Mouse (Mus musculus) layer of hippocampus, adult 2 months (tissue): ENCODE data around the gene Jag2. TPM values are rescaled to one million over a fixed set of nuclear protein-coding genes. Genes with fewer than 3 reads are reported as not detected.

Experiments used
- DNase-seq, 2 experiments: peaks; one replicate each; pipeline ENCODE4 v3.0.0; 2022; ENCODE audit warnings: low spot score in 2 of 2
- H3K27ac ChIP-seq: fragments of 200-600 bp; 2 replicates; pipeline ENCODE4 v1.8.1; 2022
- H3K4me3 ChIP-seq: fragments of 200-600 bp; 2 replicates; pipeline ENCODE4 v1.8.1; 2022; ENCODE audit warnings: mild to moderate bottlenecking
- CTCF ChIP-seq: fragments of 200-600 bp; conservative IDR thresholded peaks from 2 replicates; pipeline ENCODE4 v1.8.1; 2022; ENCODE audit warnings: antibody characterized with exemption, mild to moderate bottlenecking, moderate library complexity
- microRNA-seq, 2 experiments: library from miRNA; unstranded; fragments of <30 nt; microRNA quantifications; one replicate each; pipeline ENCODE4 v1.2.0; 2021
- total RNA-seq, 2 experiments: library from RNA; stranded (reverse); gene quantifications; 2 replicates each; pipeline ENCODE4 v1.2.3; 2021

The Jag2 gene
- total RNA-seq, 2 experiments from 2014 or later = 44.1 to 52.1 TPM

GRCm38 (mm10) chr12:112867106-112867674, 62.4 kb downstream of the Jag2 start:
- Histone ChIP-seq H3K4me3 (no peak overlapping the region), H3K27ac (no peak overlapping the region)
- no peak for TF ChIP-seq CTCF
- no peak for DNase-seq

- no peak overlapping the region for H3K4me3 ChIP-seq
- no peak for TF ChIP-seq CTCF
- peak in 1 of 2 experiments; percentile 2 for DNase-seq
- no peak overlapping the region for H3K27ac ChIP-seq
These were observed 63.0 kb downstream of the Jag2 start for GRCm38 (mm10) chr12:112866467-112867080.

GRCm38 (mm10) chr12:112864804-112865203, 64.8 kb downstream of the Jag2 start:
- no peak overlapping the region for H3K4me3 ChIP-seq
- no peak overlapping the region for H3K27ac ChIP-seq
- DNase-seq = no peak
- no peak for TF ChIP-seq CTCF

GRCm38 (mm10) chr12:112861911-112862321, 67.7 kb downstream of the Jag2 start:
- DNase-seq = no peak
- TF ChIP-seq CTCF = no peak
- no peak overlapping the region for H3K4me3 ChIP-seq

GRCm38 (mm10) chr12:112860765-112861164, 68.8 kb downstream of the Jag2 start:
- no peak overlapping the region for H3K27ac ChIP-seq
- TF ChIP-seq CTCF = no peak
- no peak for DNase-seq
- no peak overlapping the region for H3K4me3 ChIP-seq

More at GRCm38 (mm10) chr12:112861911-112862321, 67.7 kb downstream of the Jag2 start:
- H3K27ac ChIP-seq = no peak overlapping the region

- no peak overlapping the region for H3K27ac ChIP-seq
- no peak overlapping the region for H3K4me3 ChIP-seq
- DNase-seq = no peak
- no peak for TF ChIP-seq CTCF
These were observed 69.6 kb downstream of the Jag2 start for GRCm38 (mm10) chr12:112859930-112860329.

- no peak for DNase-seq
- Histone ChIP-seq H3K4me3 (no peak overlapping the region), H3K27ac (no peak overlapping the region)
- no peak for TF ChIP-seq CTCF
These were observed 70.8 kb downstream of the Jag2 start for GRCm38 (mm10) chr12:112858581-112859336.

Small RNA genes lying within 50 kb of the gene (microRNA-seq; reads per million reads assigned to microRNA genes)
- 0 to 0.74 reads per million in 2 experiments for gene Mir6941

Other genes starting within 250 kb of the Jag2 start
- 100 to 1,000 TPM; 194 to 210 TPM for gene Cep170b, start 209.3 kb downstream of the Jag2 start, total RNA-seq
- gene Pld4, start 169.1 kb downstream of the Jag2 start, total RNA-seq = 1 to 10 TPM; 8.6 to 9.7 TPM
- 1 to 10 TPM; 3.3 to 3.5 TPM for gene Ahnak2, start 127.1 kb downstream of the Jag2 start, total RNA-seq
- gene Clba1, start 120.8 kb downstream of the Jag2 start, total RNA-seq = 10 to 100 TPM; 12.8 to 13.2 TPM
- gene Cdca4, start 100.4 kb downstream of the Jag2 start, total RNA-seq = 10 to 100 TPM in 1 of 2 experiments, 1 to 10 TPM in 1; 7.1 to 10.8 TPM
- gene Gpr132, start 61.5 kb downstream of the Jag2 start, total RNA-seq = not detected
- 10 to 100 TPM in 1 of 2 experiments, 1 to 10 TPM in 1; 9.8 to 10.1 TPM for gene Nudt14, start 12.3 kb upstream of the Jag2 start, total RNA-seq
- gene Btbd6, start 46.7 kb upstream of the Jag2 start, total RNA-seq = 10 to 100 TPM; 55.8 to 55.9 TPM
- gene Brf1, start 70.9 kb upstream of the Jag2 start, total RNA-seq = 10 to 100 TPM; 55.6 to 57.4 TPM
- gene Pacs2, start 84.7 kb upstream of the Jag2 start, total RNA-seq = 10 to 100 TPM; 79.6 to 81.8 TPM
- gene Tex22, start 144.7 kb upstream of the Jag2 start, total RNA-seq = 1 to 10 TPM in 1 of 2 experiments, under 1 TPM in 1; 0.81 to 2.1 TPM
- gene Mta1, start 168.5 kb upstream of the Jag2 start, total RNA-seq = 10 to 100 TPM; 76.0 to 76.9 TPM
- gene Crip2, start 210.5 kb upstream of the Jag2 start, total RNA-seq = 10 to 100 TPM; 90.3 to 99.5 TPM
- 10 to 100 TPM; 11.9 to 12.9 TPM for gene Crip1, start 216.5 kb upstream of the Jag2 start, total RNA-seq
- 1 to 10 TPM; 1.3 to 1.4 TPM for gene Tedc1, start 226.6 kb upstream of the Jag2 start, total RNA-seq